Mouse (Mus musculus) ES-Bruce4 (cell line): Measurements from ENCODE around the gene Atp2b1.

Source experiments
- CTCF ChIP-seq: IDR thresholded peaks from one replicate; pipeline ENCODE4 v1.8.1; 2011; ENCODE audit warnings: low read depth, low read length
- EP300 ChIP-seq: IDR thresholded peaks from 2 replicates; pipeline ENCODE4 v1.6.1; 2011; ENCODE audit warnings: low read depth, low read length; ENCODE audit not compliant: insufficient read depth
- POLR2A ChIP-seq: IDR thresholded peaks from one replicate; pipeline ENCODE4 v1.8.1; 2011; ENCODE audit warnings: low read length; ENCODE audit not compliant: insufficient read depth

GRCm38 (mm10) chr10:98962092-98962491 is 47.9 kb downstream of the Atp2b1 start:
- TF ChIP-seq CTCF: no peak
- TF ChIP-seq EP300: no peak
- no peak for TF ChIP-seq POLR2A
